Mouse (Mus musculus) heart, embryonic 12.5 days (tissue): ENCODE results near the gene Fgfr3. TPM values are rescaled to one million over a fixed set of nuclear protein-coding genes. Genes with fewer than 3 reads are reported as not detected.
A peak's percentile ranks its signal among the peaks of the same experiment; 100 is the strongest.

Experiments
- ATAC-seq: fragments of 200-750 bp; cut with Nextera tagmentation; 2 replicates; pipeline ENCODE4 v1.8.0; 2017; ENCODE audit warnings: moderate TSS enrichment, moderate library complexity; ENCODE audit not compliant: insufficient number of reproducible peaks, low FRiP score
- H3K27ac ChIP-seq: fragments of 300-500 bp; sonication (generic); 2 replicates; pipeline ENCODE4 v1.5.1; 2016; ENCODE audit warnings: mild to moderate bottlenecking, moderate library complexity; ENCODE audit not compliant: poor library complexity, severe bottlenecking
- H3K27me3 ChIP-seq: fragments of 300-500 bp; sonication (generic); replicated peaks from 2 replicates; pipeline ENCODE4 v1.6.1; 2016; ENCODE audit warnings: mild to moderate bottlenecking, moderate library complexity
- H3K36me3 ChIP-seq: fragments of 300-500 bp; sonication (generic); 2 replicates; pipeline ENCODE4 v1.6.1; 2016; ENCODE audit warnings: mild to moderate bottlenecking, moderate library complexity
- H3K4me1 ChIP-seq: fragments of 300-500 bp; sonication (generic); replicated peaks from 2 replicates; pipeline ENCODE4 v1.6.1; 2016; ENCODE audit warnings: mild to moderate bottlenecking
- H3K4me2 ChIP-seq: fragments of 300-500 bp; sonication (generic); 2 replicates; pipeline ENCODE4 v1.6.1; 2016; ENCODE audit warnings: mild to moderate bottlenecking, moderate library complexity
- H3K4me3 ChIP-seq: fragments of 300-500 bp; sonication (generic); 2 replicates; pipeline ENCODE4 v1.5.1; 2016; ENCODE audit warnings: mild to moderate bottlenecking
- H3K9ac ChIP-seq: fragments of 300-500 bp; sonication (generic); 2 replicates; pipeline ENCODE4 v1.6.1; 2016; ENCODE audit warnings: mild to moderate bottlenecking, moderate library complexity
- H3K9me3 ChIP-seq: fragments of 300-500 bp; sonication (generic); replicated peaks from 2 replicates; pipeline ENCODE4 v1.6.1; 2016; ENCODE audit warnings: mild to moderate bottlenecking, moderate library complexity
- WGBS: fragments of 180-500 bp; shearing (Covaris S2); methylation state at CpG from one replicate; pipeline ENCODE4 v1.1.7; 2016; 5-methylcytosine and 5-hydroxymethylcytosine counted together
- polyA plus RNA-seq: library from polyadenylated mRNA; unstranded; fragments of >200 nt; fragmentation: Nextera tagmentation; extraction: Ambion mirVana; gene quantifications from 2 replicates; pipeline ENCODE4 v1.2.1, GENCODE M21; 2016

The Fgfr3 gene
- polyA plus RNA-seq, 1 experiment from 2014 or later = 6.3 TPM

GRCm38 (mm10) chr5:33731051-33731450 lies 9.6 kb downstream of the Fgfr3 start:
- no peak for ATAC-seq
- Histone ChIP-seq H3K9me3 (no peaks in the 10 kb centered on the region), H3K4me2 (no peak overlapping the region), H3K4me1 (0 out of 2 replicates have a peak, but pooled peaks cover 2% of the 10 kb centered on the region), H3K9ac (no peak overlapping the region), H3K4me3 (no peak overlapping the region), H3K27me3 (0 out of 2 replicates have a peak, but pooled peaks cover 8% of the 10 kb centered on the region), H3K27ac (no peak overlapping the region), H3K36me3 (peaks cover 37% of the 10 kb centered on the region)
- WGBS = 61% methylated on average over 21 of the region's 21 CpGs

- 0 out of 2 replicates have a peak, but pooled peaks cover 2% of the 10 kb centered on the region for H3K4me1 ChIP-seq
- H3K27me3 ChIP-seq = 0 out of 2 replicates have a peak, but pooled peaks cover 8% of the 10 kb centered on the region
- peaks cover 33% of the 10 kb centered on the region for H3K36me3 ChIP-seq
- no peak for ATAC-seq
- no peak overlapping the region for H3K4me2 ChIP-seq
- 87% methylated on average over 12 of the region's 12 CpGs for WGBS
- no peak overlapping the region for H3K9ac ChIP-seq
- no peak overlapping the region for H3K4me3 ChIP-seq
- H3K9me3 ChIP-seq = no peaks in the 10 kb centered on the region
- H3K27ac ChIP-seq = no peak overlapping the region
These were observed 12.4 kb downstream of the Fgfr3 start for GRCm38 (mm10) chr5:33733837-33734236.

GRCm38 (mm10) chr5:33735412-33736092 lies 14.1 kb downstream of the Fgfr3 start:
- no peak overlapping the region for H3K9ac ChIP-seq
- H3K9me3 ChIP-seq = no peaks in the 10 kb centered on the region
- H3K27me3 ChIP-seq = 0 out of 2 replicates have a peak, but pooled peaks cover 8% of the 10 kb centered on the region
- peaks cover 40% of the 10 kb centered on the region for H3K36me3 ChIP-seq
- no peak overlapping the region for H3K4me3 ChIP-seq
- 0 out of 2 replicates have a peak, but pooled peaks cover 2% of the 10 kb centered on the region for H3K4me1 ChIP-seq
- no peak overlapping the region for H3K27ac ChIP-seq
- WGBS = 91% methylated on average over 16 of the region's 16 CpGs
- no peak for ATAC-seq
- H3K4me2 ChIP-seq = no peak overlapping the region

GRCm38 (mm10) chr5:33736230-33736629 lies 14.8 kb downstream of the Fgfr3 start:
- WGBS = 78% methylated on average over 9 of the region's 9 CpGs
- H3K9ac ChIP-seq = no peak overlapping the region
- ATAC-seq = no peak
- H3K27me3 ChIP-seq = 0 out of 2 replicates have a peak, but pooled peaks cover 6% of the 10 kb centered on the region
- peaks cover 44% of the 10 kb centered on the region for H3K36me3 ChIP-seq
- H3K27ac ChIP-seq = no peak overlapping the region
- no peaks in the 10 kb centered on the region for H3K4me1 ChIP-seq
- no peaks in the 10 kb centered on the region for H3K9me3 ChIP-seq
- no peak overlapping the region for H3K4me2 ChIP-seq
- no peak overlapping the region for H3K4me3 ChIP-seq

GRCm38 (mm10) chr5:33737903-33738321 lies 16.4 kb downstream of the Fgfr3 start:
- no peak for ATAC-seq
- H3K9me3 ChIP-seq = no peaks in the 10 kb centered on the region
- H3K4me3 ChIP-seq = no peak overlapping the region
- H3K9ac ChIP-seq = no peak overlapping the region
- no peak overlapping the region for H3K27ac ChIP-seq
- peaks cover 51% of the 10 kb centered on the region for H3K36me3 ChIP-seq
- no peak overlapping the region for H3K4me2 ChIP-seq
- peaks cover 2% of the 10 kb centered on the region for H3K4me1 ChIP-seq
- H3K27me3 ChIP-seq = no peaks in the 10 kb centered on the region
- WGBS = 23% methylated on average over 7 of the region's 7 CpGs

- H3K27me3 ChIP-seq = no peaks in the 10 kb centered on the region
- H3K9ac ChIP-seq = no peak overlapping the region
- H3K4me2 ChIP-seq = no peak overlapping the region
- no peaks in the 10 kb centered on the region for H3K9me3 ChIP-seq
- peaks cover 6% of the 10 kb centered on the region for H3K4me1 ChIP-seq
- no peak for ATAC-seq
- H3K36me3 ChIP-seq = peaks cover 54% of the 10 kb centered on the region
- H3K27ac ChIP-seq = no peak overlapping the region
- no peak overlapping the region for H3K4me3 ChIP-seq
These were observed 16.9 kb downstream of the Fgfr3 start for GRCm38 (mm10) chr5:33738341-33738740.

- peaks cover 56% of the 10 kb centered on the region for H3K36me3 ChIP-seq
- no peaks in the 10 kb centered on the region for H3K9me3 ChIP-seq
- ATAC-seq = no peak
- WGBS = 80% methylated on average over 4 of the region's 4 CpGs
- H3K4me1 ChIP-seq = peaks cover 12% of the 10 kb centered on the region
- H3K9ac ChIP-seq = no peak overlapping the region
- H3K27ac ChIP-seq = no peak overlapping the region
- H3K4me2 ChIP-seq = no peak overlapping the region
- H3K4me3 ChIP-seq = no peak overlapping the region
- no peaks in the 10 kb centered on the region for H3K27me3 ChIP-seq
These were observed 19.1 kb downstream of the Fgfr3 start for GRCm38 (mm10) chr5:33740548-33740947.

GRCm38 (mm10) chr5:33743481-33743880 lies 22.0 kb downstream of the Fgfr3 start:
- Histone ChIP-seq H3K27ac (peak overlapping the region; percentile 40; the same call in 1 of the 2 replicates), H3K4me2 (no peak overlapping the region), H3K9me3 (no peaks in the 10 kb centered on the region), H3K9ac (no peak overlapping the region), H3K36me3 (peaks cover 82% of the 10 kb centered on the region), H3K27me3 (no peaks in the 10 kb centered on the region), H3K4me1 (peaks cover 12% of the 10 kb centered on the region), H3K4me3 (no peak overlapping the region)
- WGBS = 51% methylated on average over 8 of the region's 8 CpGs
- ATAC-seq = no peak

GRCm38 (mm10) chr5:33777195-33777594 lies 55.7 kb downstream of the Fgfr3 start:
- no peak overlapping the region for H3K4me3 ChIP-seq
- no peaks in the 10 kb centered on the region for H3K27me3 ChIP-seq
- H3K27ac ChIP-seq = no peak overlapping the region
- peaks cover 21% of the 10 kb centered on the region for H3K4me1 ChIP-seq
- peaks cover 34% of the 10 kb centered on the region for H3K36me3 ChIP-seq
- no peak overlapping the region for H3K4me2 ChIP-seq
- ATAC-seq = no peak
- H3K9me3 ChIP-seq = no peaks in the 10 kb centered on the region
- H3K9ac ChIP-seq = no peak overlapping the region

- Histone ChIP-seq H3K27ac (peak overlapping the region; percentile 77), H3K4me2 (peak overlapping the region; percentile 91), H3K9me3 (no peaks in the 10 kb centered on the region), H3K4me1 (peaks cover 28% of the 10 kb centered on the region), H3K9ac (peak overlapping the region; percentile 90), H3K27me3 (no peaks in the 10 kb centered on the region), H3K36me3 (peaks cover 10% of the 10 kb centered on the region), H3K4me3 (peak overlapping the region; percentile 84)
- 3% methylated on average over 11 of the region's 11 CpGs for WGBS
- peak; percentile 4; the same call in 1 of the 2 replicates for ATAC-seq
These were observed 60.5 kb downstream of the Fgfr3 start for GRCm38 (mm10) chr5:33781964-33782344.

GRCm38 (mm10) chr5:33782345-33782998 lies 61.0 kb downstream of the Fgfr3 start, which contains the start of gene Letm1:
Gene Letm1 (minus strand): TSS chr5:33782817.
- Histone ChIP-seq H3K27me3 (no peaks in the 10 kb centered on the region), H3K36me3 (peaks cover 5% of the 10 kb centered on the region), H3K4me2 (peak within 1 kb of the TSS; percentile 91), H3K27ac (peak within 1 kb of the TSS; percentile 77), H3K9ac (peak within 1 kb of the TSS; percentile 90), H3K4me1 (peaks cover 28% of the 10 kb centered on the region), H3K9me3 (no peaks in the 10 kb centered on the region), H3K4me3 (peak within 1 kb of the TSS; percentile 84)
- ATAC-seq = peak; percentile 99
- WGBS = under 1% methylated on average over 65 of the region's 65 CpGs
